Mouse (Mus musculus): ENCODE data around the gene Pdzd7. TPM values are rescaled to one million over a fixed set of nuclear protein-coding genes. Genes with fewer than 3 reads are reported as not detected.

Pdzd7 gene
- total and polyA plus RNA-seq, 2 experiments from 2014 or later: 1.9 to 7.7 TPM

GRCm38 (mm10) chr19:45030746-45031693 is 14.5 kb downstream of the Pdzd7 start:
- 37% methylated on average over 20 of the region's 20 CpGs for WGBS

GRCm38 (mm10) chr19:45030111-45030510 is 15.4 kb downstream of the Pdzd7 start:
- TF ChIP-seq CTCF (IDR thresholded peaks at IDR 0.05; ENCODE audit: low read depth): peak; percentile 86
- WGBS: 33% methylated on average over 8 of the region's 8 CpGs
- Histone ChIP-seq H3K4me3 (ENCODE audit: low read length) (no peak overlapping the region), H3K9ac (replicated peaks; ENCODE audit: low read length) (no peak overlapping the region), H3K4me2 (ENCODE audit: low read depth, low read length) (peak overlapping the region; percentile 48; the same call in 1 of the 2 replicates), H3K27ac (no peak overlapping the region), H3K27me3 (ENCODE audit: insufficient read depth, low read length) (no peaks in the 10 kb centered on the region), H3K4me1 (ENCODE audit: insufficient read depth, low read length) (peaks cover 8% of the 10 kb centered on the region; the same call in 1 of the 2 replicates), H3K36me3 (ENCODE audit: insufficient read depth, low read length) (peaks cover 16% of the 10 kb centered on the region), H3K9me3 (ENCODE audit: low read length) (no peaks in the 10 kb centered on the region)
- ATAC-seq (peak; percentile 13; the same call in 1 of the 2 replicates), DNase-seq (ENCODE audit: low spot score) (peak; percentile 56)

More at GRCm38 (mm10) chr19:45030746-45031693, 14.5 kb downstream of the Pdzd7 start:
- Histone ChIP-seq H3K4me1 (ENCODE audit: insufficient read depth, low read length) (peaks cover 8% of the 10 kb centered on the region; the same call in 1 of the 2 replicates), H3K9ac (replicated peaks; ENCODE audit: low read length) (no peak overlapping the region), H3K9me3 (ENCODE audit: low read length) (no peaks in the 10 kb centered on the region), H3K4me2 (ENCODE audit: low read depth, low read length) (peak overlapping the region; percentile 48), H3K27ac (no peak overlapping the region), H3K27me3 (ENCODE audit: insufficient read depth, low read length) (no peaks in the 10 kb centered on the region), H3K4me3 (ENCODE audit: low read length) (no peak overlapping the region; the same call in 1 of the 2 replicates), H3K36me3 (ENCODE audit: insufficient read depth, low read length) (peaks cover 8% of the 10 kb centered on the region)
- peak; percentile 91 for TF ChIP-seq CTCF (IDR thresholded peaks at IDR 0.05; ENCODE audit: low read depth)
- ATAC-seq (peak; percentile 37; the same call in 1 of the 2 replicates), DNase-seq (ENCODE audit: low spot score) (peak; percentile 95)

DNA sequence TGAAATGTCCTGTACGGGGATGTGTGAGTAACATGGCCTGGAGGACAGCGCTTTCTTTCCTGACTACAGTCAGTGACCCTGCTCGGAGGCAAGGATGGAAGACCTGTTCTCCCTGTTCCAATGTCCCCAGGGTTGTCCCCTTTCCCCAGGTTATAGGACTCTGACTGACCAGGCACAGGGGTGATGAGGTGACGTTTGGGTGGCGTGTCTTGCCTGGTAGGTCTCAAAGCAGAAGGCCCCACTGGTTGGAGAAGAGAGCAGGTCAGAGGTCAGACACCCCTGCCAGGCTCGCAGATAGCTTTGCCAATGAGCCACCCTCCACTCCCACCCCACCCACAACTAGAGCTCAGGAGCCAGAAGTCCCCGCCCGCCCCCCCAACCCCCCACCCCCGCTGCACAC is 15.9 kb downstream of the Pdzd7 start:
- H3K9me3 ChIP-seq (ENCODE audit: low read length): no peaks in the 10 kb centered on the region
- 57% methylated on average over 9 of the region's 9 CpGs for WGBS
- H3K4me1 ChIP-seq (ENCODE audit: insufficient read depth, low read length): peaks cover 8% of the 10 kb centered on the region; the same call in 1 of the 2 replicates
- H3K4me3 ChIP-seq (ENCODE audit: low read length): no peak overlapping the region
- H3K27me3 ChIP-seq (ENCODE audit: insufficient read depth, low read length): no peaks in the 10 kb centered on the region
- no peak overlapping the region for H3K4me2 ChIP-seq (ENCODE audit: low read depth, low read length)
- H3K9ac ChIP-seq (replicated peaks; ENCODE audit: low read length): no peak overlapping the region
- peaks cover 16% of the 10 kb centered on the region for H3K36me3 ChIP-seq (ENCODE audit: insufficient read depth, low read length)
- H3K27ac ChIP-seq: no peak overlapping the region
- TF ChIP-seq CTCF (IDR thresholded peaks at IDR 0.05; ENCODE audit: low read depth): no peak
- no peak for ATAC-seq
- DNase-seq (ENCODE audit: low spot score): no peak

DNA sequence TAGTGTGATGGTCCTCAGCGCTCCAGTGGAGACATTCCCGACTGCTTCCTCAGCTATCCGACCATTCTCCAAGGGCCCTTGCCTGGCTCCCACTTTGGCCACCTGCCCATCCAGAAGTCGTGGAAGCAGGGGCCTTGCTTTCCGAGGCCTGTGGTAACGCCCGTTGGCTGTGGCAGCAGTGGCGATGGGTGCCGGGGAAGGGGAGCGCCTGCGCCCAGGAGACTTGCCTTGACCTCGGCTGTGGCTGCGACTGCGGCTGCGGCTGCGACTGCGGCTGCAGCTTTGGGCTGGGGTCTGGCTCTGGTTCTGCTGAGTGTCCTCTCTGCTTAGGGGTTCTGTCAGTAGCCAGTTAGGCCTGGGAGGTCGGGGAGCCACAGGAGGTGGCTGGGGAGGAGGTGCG is 16.8 kb downstream of the Pdzd7 start:
- TF ChIP-seq CTCF (IDR thresholded peaks at IDR 0.05; ENCODE audit: low read depth): no peak
- Histone ChIP-seq H3K9ac (replicated peaks; ENCODE audit: low read length) (no peak overlapping the region), H3K4me1 (ENCODE audit: insufficient read depth, low read length) (peaks cover 8% of the 10 kb centered on the region; the same call in 1 of the 2 replicates), H3K27me3 (ENCODE audit: insufficient read depth, low read length) (no peaks in the 10 kb centered on the region), H3K4me3 (ENCODE audit: low read length) (no peak overlapping the region), H3K9me3 (ENCODE audit: low read length) (no peaks in the 10 kb centered on the region), H3K36me3 (ENCODE audit: insufficient read depth, low read length) (peaks cover 17% of the 10 kb centered on the region), H3K27ac (no peak overlapping the region), H3K4me2 (ENCODE audit: low read depth, low read length) (no peak overlapping the region)
- no peak for DNase-seq (ENCODE audit: low spot score)
- WGBS: 63% methylated on average over 19 of the region's 19 CpGs
- no peak for ATAC-seq

- H3K36me3 ChIP-seq (ENCODE audit: insufficient read depth, low read length): peaks cover 21% of the 10 kb centered on the region
- no peaks in the 10 kb centered on the region for H3K27me3 ChIP-seq (ENCODE audit: insufficient read depth, low read length)
- peaks cover 8% of the 10 kb centered on the region; the same call in 1 of the 2 replicates for H3K4me1 ChIP-seq (ENCODE audit: insufficient read depth, low read length)
- WGBS: 84% methylated on average over 6 of the region's 6 CpGs
- DNase-seq (ENCODE audit: low spot score) (no peak), ATAC-seq (no peak)
- no peak overlapping the region for H3K4me3 ChIP-seq (ENCODE audit: low read length)
- TF ChIP-seq CTCF (IDR thresholded peaks at IDR 0.05; ENCODE audit: low read depth): no peak
- H3K9ac ChIP-seq (replicated peaks; ENCODE audit: low read length): no peak overlapping the region
- no peaks in the 10 kb centered on the region for H3K9me3 ChIP-seq (ENCODE audit: low read length)
- H3K4me2 ChIP-seq (ENCODE audit: low read depth, low read length): no peak overlapping the region
- no peak overlapping the region for H3K27ac ChIP-seq
Measured at GRCm38 (mm10) chr19:45027848-45028247, 17.7 kb downstream of the Pdzd7 start.

DNA sequence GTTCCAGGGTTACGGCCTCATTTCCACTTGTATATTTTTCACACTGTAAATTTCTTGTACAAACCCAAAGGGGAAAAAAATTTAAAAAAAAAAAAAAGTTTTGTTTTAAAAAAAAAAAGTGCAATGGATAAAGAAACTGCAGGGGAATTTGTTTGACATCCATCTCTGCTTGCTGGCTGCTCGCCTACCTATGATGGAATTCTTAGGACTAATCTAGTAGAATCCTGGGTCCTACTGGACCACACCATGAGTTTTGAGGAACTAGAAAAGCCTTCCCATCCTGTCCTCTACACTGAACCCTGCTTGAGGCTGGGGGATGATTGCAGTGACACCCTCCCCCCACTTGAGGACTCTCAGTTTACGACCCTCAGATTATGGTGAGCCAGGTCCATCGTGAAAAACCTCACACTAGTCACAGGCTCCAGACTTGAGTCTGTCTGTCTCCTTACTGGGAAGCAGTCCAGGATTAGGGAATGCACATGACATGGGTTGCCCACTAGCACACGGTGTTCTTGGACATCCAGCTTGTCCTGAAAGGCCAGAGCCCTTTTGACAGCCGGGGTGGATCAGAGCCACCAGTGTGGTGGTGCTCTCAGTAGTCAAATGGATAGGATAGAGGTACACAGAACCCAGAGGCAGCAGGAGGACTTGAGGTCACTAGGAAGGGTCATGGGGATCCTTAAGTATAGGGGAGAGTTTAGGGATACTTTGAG is 18.4 kb downstream of the Pdzd7 start:
- peaks cover 8% of the 10 kb centered on the region; the same call in 1 of the 2 replicates for H3K4me1 ChIP-seq (ENCODE audit: insufficient read depth, low read length)
- H3K4me2 ChIP-seq (ENCODE audit: low read depth, low read length): no peak overlapping the region
- WGBS: 79% methylated on average over 6 of the region's 6 CpGs
- no peak overlapping the region for H3K9ac ChIP-seq (replicated peaks; ENCODE audit: low read length)
- H3K27me3 ChIP-seq (ENCODE audit: insufficient read depth, low read length): no peaks in the 10 kb centered on the region
- no peak overlapping the region for H3K27ac ChIP-seq
- no peak for TF ChIP-seq CTCF (IDR thresholded peaks at IDR 0.05; ENCODE audit: low read depth)
- ATAC-seq: no peak
- no peaks in the 10 kb centered on the region for H3K9me3 ChIP-seq (ENCODE audit: low read length)
- H3K4me3 ChIP-seq (ENCODE audit: low read length): no peak overlapping the region
- H3K36me3 ChIP-seq (ENCODE audit: insufficient read depth, low read length): peaks cover 21% of the 10 kb centered on the region
- DNase-seq (ENCODE audit: low spot score): no peak
